8 mouse cellular contexts compared by ENCODE assay signal in genomic region chr6:91685533-91685883, GRCm38 (mm10). TPM values are rescaled to one million over a fixed set of nuclear protein-coding genes. Genes with fewer than 3 reads are reported as not detected.
DNase-seq lines count a peak whose midpoint lies in the region; ATAC-seq lines count a peak whose summit lies in the region.

No protein-coding gene starts in this region.

- no peaks in the 10 kb centered on the region for H3K9me3 ChIP-seq in heart, embryonic 15.5 days (replicated peaks)
- no peaks in the 10 kb centered on the region for H3K9me3 ChIP-seq in hindbrain, embryonic 12.5 days (replicated peaks)
- no peaks in the 10 kb centered on the region for H3K9me3 ChIP-seq in liver, embryonic 13.5 days (replicated peaks)

- peak overlapping the region; percentile 88 for H3K27ac ChIP-seq in heart, embryonic 15.5 days
- peak overlapping the region; percentile 89 for H3K27ac ChIP-seq in brown adipose tissue, adult 24 weeks (replicated peaks; ENCODE audit: low read depth, low read length)
- H3K27ac ChIP-seq in hindbrain, embryonic 12.5 days = no peak overlapping the region
- peak overlapping the region; percentile 91; the same call in 1 of the 2 replicates for H3K27ac ChIP-seq in liver, embryonic 13.5 days

- H3K9ac ChIP-seq in heart, embryonic 15.5 days = peak overlapping the region; percentile 89
- no peak overlapping the region for H3K9ac ChIP-seq in hindbrain, embryonic 12.5 days
- peak overlapping the region; percentile 8; the same call in 1 of the 2 replicates for H3K9ac ChIP-seq in liver, embryonic 13.5 days

- peak overlapping the region; percentile 93 for H3K4me2 ChIP-seq in heart, embryonic 15.5 days
- H3K4me2 ChIP-seq in hindbrain, embryonic 12.5 days (replicated peaks) = peak overlapping the region; percentile 87
- H3K4me2 ChIP-seq in liver, embryonic 13.5 days = peak overlapping the region; percentile 99

- H3K4me1 ChIP-seq in heart, embryonic 15.5 days (replicated peaks) = peaks cover 63% of the 10 kb centered on the region
- peaks cover 13% of the 10 kb centered on the region for H3K4me1 ChIP-seq in brown adipose tissue, adult 24 weeks (ENCODE audit: control insufficient read depth, insufficient read depth, insufficient read length, low read length)
- H3K4me1 ChIP-seq in hindbrain, embryonic 12.5 days = peaks cover 54% of the 10 kb centered on the region
- H3K4me1 ChIP-seq in liver, embryonic 13.5 days (replicated peaks) = peaks cover 75% of the 10 kb centered on the region

- ATAC-seq in heart, embryonic 15.5 days (replicated peaks; ENCODE audit: insufficient number of reproducible peaks, insufficient read depth, low FRiP score, low read depth) = no peak
- no peak for ATAC-seq in hindbrain, embryonic 12.5 days (ENCODE audit: low FRiP score)
- ATAC-seq in liver, embryonic 13.5 days (ENCODE audit: low read depth) = no peak

- no peak for DNase-seq in heart, adult 18-20 months
- no peak for DNase-seq in liver, embryonic 13.5 days
- peak; percentile 30 for DNase-seq in right cerebral cortex, postnatal 4 days
- no peak for DNase-seq in urinary bladder, postnatal 4 days (ENCODE audit: low spot score in 2 of 2)
- DNase-seq in retina, embryonic 14.5 days (ENCODE audit: low spot score) = no peak

- H3K27me3 ChIP-seq in heart, embryonic 15.5 days = no peaks in the 10 kb centered on the region
- no peaks in the 10 kb centered on the region for H3K27me3 ChIP-seq in hindbrain, embryonic 12.5 days
- H3K27me3 ChIP-seq in liver, embryonic 13.5 days = no peaks in the 10 kb centered on the region

- H3K4me3 ChIP-seq in heart, embryonic 15.5 days = peak overlapping the region; percentile 87
- peak overlapping the region; percentile 88 for H3K4me3 ChIP-seq in brown adipose tissue, adult 24 weeks (ENCODE audit: insufficient read depth, low read depth, low read length)
- peak overlapping the region; percentile 90 for H3K4me3 ChIP-seq in hindbrain, embryonic 12.5 days
- peak overlapping the region; percentile 87 for H3K4me3 ChIP-seq in liver, embryonic 13.5 days (replicated peaks)

- 23% methylated on average over 2 of the region's 2 CpGs for WGBS in heart, embryonic 15.5 days
- WGBS in hindbrain, embryonic 12.5 days = 26% methylated on average over 2 of the region's 2 CpGs
- 32% methylated on average over 2 of the region's 2 CpGs for WGBS in liver, embryonic 13.5 days (ENCODE audit: insufficient replicate concordance)

- H3K36me3 ChIP-seq in heart, embryonic 15.5 days = no peaks in the 10 kb centered on the region
- H3K36me3 ChIP-seq in hindbrain, embryonic 12.5 days = peaks cover 2% of the 10 kb centered on the region; the same call in 1 of the 2 replicates
- H3K36me3 ChIP-seq in liver, embryonic 13.5 days = 0 out of 2 replicates have a peak, but pooled peaks cover 5% of the 10 kb centered on the region

RNA-seq across cellular contexts. Expression of gene Slc6a6, which starts 1.7 kb away (rescaled TPM):
- 72.5 and 74.9 TPM in 2 replicates for polyA plus RNA-seq in heart, embryonic 15.5 days (2015; fragmentation: Nextera tagmentation; extraction: Ambion mirVana)
- 10 to 100 TPM; 53.1 to 54.8 TPM for total RNA-seq in heart, adult 18-20 months (2021)
- 33.0 and 38.9 TPM in 2 replicates for polyA plus RNA-seq in brown adipose tissue, adult 24 weeks (2012; ENCODE audit: insufficient read depth, insufficient read length, missing spikeins)
- polyA plus RNA-seq in hindbrain, embryonic 12.5 days (2016; fragmentation: Nextera tagmentation; extraction: Ambion mirVana) = 70.2 and 78.0 TPM in 2 replicates
- polyA plus RNA-seq in liver, embryonic 13.5 days (2015; fragmentation: Nextera tagmentation; extraction: Ambion mirVana) = 21.7 and 23.3 TPM in 2 replicates
